Mouse (Mus musculus) hindbrain, postnatal 0 days (tissue): ENCODE data around the gene Hadhb. TPM values are rescaled to one million over a fixed set of nuclear protein-coding genes. Genes with fewer than 3 reads are reported as not detected.
A peak's percentile ranks its signal among the peaks of the same experiment; 100 is the strongest.
"Not testable (repeated sequence)": the region's sequence is repeated elsewhere in the genome, so short reads cannot be mapped to it uniquely, and the experiment has no call there.

Source experiments
- ATAC-seq: fragments of 200-750 bp; cut with Nextera tagmentation; 2 replicates; pipeline ENCODE4 v1.8.0; 2017; ENCODE audit warnings: mild to moderate bottlenecking, moderate TSS enrichment, moderate library complexity
- DNase-seq: peaks from one replicate; pipeline ENCODE4 v3.0.0-alpha.2; 2015; ENCODE audit warnings: low spot score
- H3K27ac ChIP-seq: fragments of 300-500 bp; sonication (generic); 2 replicates; pipeline ENCODE4 v1.5.1; 2014; ENCODE audit warnings: mild to moderate bottlenecking
- H3K27me3 ChIP-seq: fragments of 300-500 bp; sonication (generic); 2 replicates; pipeline ENCODE4 v1.6.1; 2014; ENCODE audit warnings: low read length, mixed read lengths; ENCODE audit not compliant: insufficient read depth
- H3K36me3 ChIP-seq: fragments of 300-500 bp; sonication (generic); 2 replicates; pipeline ENCODE4 v1.6.1; 2014; ENCODE audit warnings: low read length, mixed read lengths; ENCODE audit not compliant: insufficient read depth
- H3K4me1 ChIP-seq: fragments of 300-500 bp; sonication (generic); 2 replicates; pipeline ENCODE4 v1.6.1; 2014; ENCODE audit warnings: antibody characterized with exemption, low read length, mixed read lengths; ENCODE audit not compliant: insufficient read depth
- H3K4me2 ChIP-seq: fragments of 300-500 bp; sonication (generic); 2 replicates; pipeline ENCODE4 v1.6.1; 2014; ENCODE audit warnings: low read depth, mild to moderate bottlenecking, low read length, moderate library complexity, mixed read lengths
- H3K4me3 ChIP-seq: fragments of 300-500 bp; sonication (generic); 2 replicates; pipeline ENCODE4 v1.5.1; 2014; ENCODE audit warnings: low read length
- H3K9ac ChIP-seq: fragments of 300-500 bp; sonication (generic); replicated peaks from 2 replicates; pipeline ENCODE4 v1.6.1; 2014; ENCODE audit warnings: mild to moderate bottlenecking, low read length, moderate library complexity, mixed read lengths
- H3K9me3 ChIP-seq: fragments of 300-500 bp; sonication (generic); 2 replicates; pipeline ENCODE4 v1.6.1; 2016; ENCODE audit warnings: low read length, mixed read lengths
- CTCF ChIP-seq: IDR thresholded peaks from 2 replicates; pipeline ENCODE4 v1.5.1; 2016; ENCODE audit warnings: antibody characterized with exemption, control low read depth, low read depth
- WGBS: fragments of 180-500 bp; shearing (Covaris S2); extraction: QIAGEN DNeasy Blood & Tissue Kit; methylation state at CpG from one replicate; pipeline ENCODE4 v1.1.7; 2014; 5-methylcytosine and 5-hydroxymethylcytosine counted together
- polyA plus RNA-seq: library from polyadenylated mRNA; unstranded; fragments of >200 nt; fragmentation: Nextera tagmentation; extraction: Ambion mirVana; gene quantifications from 2 replicates; pipeline ENCODE4 v1.2.1, GENCODE M21; 2015
- total RNA-seq: library from RNA; depleted of rRNA; stranded (reverse); fragments of >200 nt; gene quantifications from 2 replicates; pipeline ENCODE4 v1.2.3, GENCODE M21; 2014

The Hadhb gene
- total and polyA plus RNA-seq, 2 experiments from 2014 or later = 59.9 to 68.3 TPM

DNA sequence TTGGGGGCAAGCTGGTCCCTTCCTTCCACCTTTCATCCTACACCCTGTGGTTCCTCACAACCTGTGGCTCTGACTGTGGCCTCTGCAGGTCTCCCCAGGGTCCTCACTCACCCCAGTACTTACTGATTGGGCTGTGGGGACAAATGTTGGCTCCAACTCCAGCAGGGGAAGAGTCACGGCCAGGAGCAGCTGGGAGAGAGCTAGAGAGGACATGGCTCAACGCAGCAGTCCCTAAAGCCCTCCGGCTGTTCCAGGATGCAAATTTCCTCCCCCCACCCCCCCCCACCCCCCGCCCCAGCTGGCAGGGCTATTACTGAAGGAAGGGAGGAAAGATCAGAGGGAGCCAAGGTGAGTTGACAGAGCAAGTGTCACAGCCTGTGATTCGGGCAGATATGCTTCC is 50.4 kb downstream of the Hadhb start, which contains the start of gene Adgrf3:
TSS of gene Adgrf3 (minus strand) at position 230 of the 400 bp plus-strand sequence.
- Histone ChIP-seq H3K4me2 (no peak within 1 kb of the TSS), H3K4me3 (no peak within 1 kb of the TSS), H3K4me1 (no peaks in the 10 kb centered on the region), H3K27ac (no peak within 1 kb of the TSS), H3K9ac (no peak within 1 kb of the TSS), H3K9me3 (no peaks in the 10 kb centered on the region), H3K36me3 (no peaks in the 10 kb centered on the region), H3K27me3 (no peaks in the 10 kb centered on the region)
- ATAC-seq (no peak), DNase-seq (no peak)
- WGBS = 36% methylated on average over 5 of the region's 5 CpGs
- no peak for TF ChIP-seq CTCF

DNA sequence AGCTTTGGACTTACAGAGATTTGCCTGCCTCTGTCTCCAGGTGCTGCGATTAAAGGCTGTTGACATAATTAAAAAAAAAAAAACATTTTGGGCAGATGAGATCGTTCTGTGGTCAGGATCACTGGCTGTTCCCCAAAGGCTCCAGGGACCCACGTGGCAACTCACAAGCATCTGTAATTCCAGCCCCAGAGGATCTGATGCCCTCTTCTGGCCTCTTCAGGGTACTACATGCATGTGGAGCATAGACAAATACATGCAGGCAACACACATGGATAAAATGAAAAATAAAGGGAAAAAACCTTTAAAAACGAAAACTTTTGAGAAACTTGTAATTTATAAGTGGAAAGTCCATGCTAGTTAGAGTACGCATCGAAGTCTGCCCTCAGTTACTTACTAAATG is 52.2 kb downstream of the Hadhb start:
- WGBS = 63% methylated on average over 6 of the region's 6 CpGs
- Histone ChIP-seq H3K4me3 (no peak overlapping the region), H3K4me1 (no peaks in the 10 kb centered on the region), H3K4me2 (no peak overlapping the region), H3K9me3 (no peaks in the 10 kb centered on the region), H3K27ac (no peak overlapping the region), H3K27me3 (no peaks in the 10 kb centered on the region), H3K9ac (no peak overlapping the region), H3K36me3 (no peaks in the 10 kb centered on the region)
- ATAC-seq = no peak
- no peak for DNase-seq
- TF ChIP-seq CTCF = peak; percentile 53

GRCm38 (mm10) chr5:30210758-30211157 is 55.7 kb downstream of the Hadhb start:
- H3K27me3 ChIP-seq, H3K4me3 ChIP-seq, H3K36me3 ChIP-seq, H3K4me1 ChIP-seq, H3K9me3 ChIP-seq, H3K27ac ChIP-seq, H3K9ac ChIP-seq, ATAC-seq, DNase-seq, H3K4me2 ChIP-seq: not testable (repeated sequence)
- 93% methylated on average over 5 of the region's 5 CpGs for WGBS

GRCm38 (mm10) chr5:30214889-30215288 is 59.8 kb downstream of the Hadhb start:
- no peaks in the 10 kb centered on the region for H3K4me1 ChIP-seq
- DNase-seq (peak; percentile 83), ATAC-seq (no peak)
- no peak overlapping the region for H3K27ac ChIP-seq
- WGBS = 8% methylated on average over 4 of the region's 4 CpGs
- peak; percentile 83 for TF ChIP-seq CTCF
- no peaks in the 10 kb centered on the region for H3K9me3 ChIP-seq
- no peak overlapping the region for H3K4me2 ChIP-seq
- no peaks in the 10 kb centered on the region for H3K36me3 ChIP-seq
- H3K27me3 ChIP-seq = no peaks in the 10 kb centered on the region
- H3K9ac ChIP-seq = no peak overlapping the region
- H3K4me3 ChIP-seq = no peak overlapping the region

DNA sequence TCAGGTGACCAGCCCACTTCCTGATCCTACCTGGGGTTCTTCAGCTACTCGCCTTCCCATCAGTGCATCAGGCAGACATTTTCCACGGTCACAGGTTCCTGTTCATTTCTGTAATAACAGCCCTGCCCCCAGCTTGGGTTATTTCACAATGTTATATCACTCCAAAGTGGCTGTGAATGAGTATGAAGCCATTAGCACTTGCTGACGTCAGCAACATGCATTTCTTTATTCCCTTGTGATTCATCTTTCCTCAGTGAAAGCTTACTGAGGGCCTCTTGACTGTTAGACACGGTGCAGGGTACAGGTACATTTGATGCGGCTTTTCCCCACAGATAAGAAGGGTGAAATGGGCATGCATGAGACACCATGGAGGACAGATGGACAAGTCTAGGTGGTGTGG is 60.9 kb downstream of the Hadhb start:
- no peak for ATAC-seq
- H3K4me2 ChIP-seq = no peak overlapping the region
- H3K27me3 ChIP-seq = no peaks in the 10 kb centered on the region
- no peak for TF ChIP-seq CTCF
- H3K27ac ChIP-seq = no peak overlapping the region
- H3K9ac ChIP-seq = no peak overlapping the region
- no peaks in the 10 kb centered on the region for H3K4me1 ChIP-seq
- no peak for DNase-seq
- H3K4me3 ChIP-seq = no peak overlapping the region
- H3K9me3 ChIP-seq = no peaks in the 10 kb centered on the region
- H3K36me3 ChIP-seq = no peaks in the 10 kb centered on the region
- WGBS = 73% methylated on average over 5 of the region's 5 CpGs

DNA sequence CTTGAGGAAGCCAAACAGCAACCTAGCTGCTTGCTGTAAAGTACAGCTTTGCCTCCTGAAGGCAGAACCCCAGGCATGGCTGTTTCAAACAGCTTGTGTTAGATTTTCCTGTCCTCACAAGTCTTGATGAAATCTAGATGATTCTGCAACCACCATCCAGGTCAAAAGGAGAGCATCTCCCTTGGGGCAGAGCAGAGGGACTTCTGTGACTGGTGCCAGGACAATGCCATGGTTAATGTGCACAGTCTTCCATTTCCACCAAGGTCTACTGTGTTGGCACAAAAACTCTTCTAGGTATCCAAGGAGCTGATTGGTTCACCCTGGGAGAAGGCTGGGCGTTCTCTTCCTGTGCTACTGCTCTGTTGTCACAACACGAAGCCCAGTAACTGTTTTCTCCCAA is 64.7 kb downstream of the Hadhb start:
- no peaks in the 10 kb centered on the region for H3K27me3 ChIP-seq
- no peak overlapping the region for H3K4me2 ChIP-seq
- H3K27ac ChIP-seq = no peak overlapping the region
- no peaks in the 10 kb centered on the region for H3K36me3 ChIP-seq
- H3K9ac ChIP-seq = no peak overlapping the region
- DNase-seq (no peak), ATAC-seq (no peak)
- H3K4me3 ChIP-seq = no peak overlapping the region
- H3K4me1 ChIP-seq = no peaks in the 10 kb centered on the region
- no peak for TF ChIP-seq CTCF
- no peaks in the 10 kb centered on the region for H3K9me3 ChIP-seq
- WGBS = 89% methylated on average over 2 of the region's 2 CpGs

- no peak overlapping the region for H3K9ac ChIP-seq
- H3K27me3 ChIP-seq = no peaks in the 10 kb centered on the region
- TF ChIP-seq CTCF = no peak
- DNase-seq (no peak), ATAC-seq (no peak)
- H3K36me3 ChIP-seq = no peaks in the 10 kb centered on the region
- no peak overlapping the region for H3K4me2 ChIP-seq
- WGBS = 84% methylated on average over 8 of the region's 8 CpGs
- no peaks in the 10 kb centered on the region for H3K9me3 ChIP-seq
- H3K4me3 ChIP-seq = no peak overlapping the region
- no peak overlapping the region for H3K27ac ChIP-seq
- H3K4me1 ChIP-seq = no peaks in the 10 kb centered on the region
These were observed 65.6 kb downstream of the Hadhb start for GRCm38 (mm10) chr5:30220666-30221065.
